ENCODE assay signal across 18 mouse cellular contexts in the genomic region with DNA sequence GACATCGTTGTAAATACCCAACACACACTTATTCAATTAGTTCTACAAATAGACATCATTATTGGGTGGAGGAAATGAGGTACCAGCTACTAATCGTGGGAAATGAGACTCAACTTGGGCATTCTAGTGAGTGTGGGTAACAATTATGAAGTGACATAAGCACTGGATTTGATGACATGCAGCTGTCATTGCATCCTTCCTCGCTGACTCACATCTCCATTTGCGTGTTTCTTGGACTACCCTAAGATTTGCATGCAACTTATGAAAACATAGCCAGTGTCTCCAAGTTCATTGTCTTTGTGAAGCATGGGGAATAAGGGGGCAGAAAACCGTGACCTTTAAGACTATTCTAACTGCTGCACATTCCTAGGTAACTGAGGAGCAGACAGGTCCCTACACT.
A peak's percentile ranks its signal among the peaks of the same experiment; 100 is the strongest.
DNase-seq lines count a peak whose midpoint lies in the region; ATAC-seq and TF ChIP-seq lines count a peak whose summit lies in the region.
"Had no signal": no experiment of that assay in that cellular context is flagged by ENCODE, and none has a peak within 500 bp of the region (broad histone marks: within the 10 kb centered on the region; RNA-seq: fewer than 3 reads in every experiment).

No protein-coding gene starts in this region.

- no peak overlapping the region for H3K4me3 ChIP-seq in lung, postnatal 0 days (ENCODE audit: low read depth, low read length)
- H3K4me3 ChIP-seq: embryonic facial prominence, embryonic 10.5 days; forebrain, embryonic 13.5 days; heart, adult 2 months; heart, embryonic 12.5 days had no signal

- no peaks in the 10 kb centered on the region for H3K27me3 ChIP-seq in lung, postnatal 0 days (replicated peaks; ENCODE audit: insufficient read depth, low read length)
- H3K27me3 ChIP-seq: forebrain, embryonic 13.5 days; heart, embryonic 12.5 days had no signal

- ATAC-seq in lung, postnatal 0 days = peak; percentile 60
- ATAC-seq: forebrain, embryonic 13.5 days; forebrain, postnatal 0 days had no signal

- H3K4me2 ChIP-seq in lung, postnatal 0 days (replicated peaks; ENCODE audit: low read depth, low read length) = no peak overlapping the region
- H3K4me2 ChIP-seq: forebrain, embryonic 13.5 days; heart, embryonic 12.5 days had no signal

- 50% methylated on average over 5 of the region's 5 CpGs for WGBS in lung, postnatal 0 days

- peak; percentile 64 for DNase-seq in lung, postnatal 0 days (ENCODE audit: low spot score)
- no peak for DNase-seq in lung, adult 18-20 months
- DNase-seq in thymus, postnatal 0 days (ENCODE audit: low spot score) = peak; percentile 41
- DNase-seq in thymus, postnatal 4 days = no peak
- peak; percentile 10 for DNase-seq in induced T-regulatory cell, adult 2 months (ENCODE audit: low read depth)
- DNase-seq in thymus, postnatal 25 days = peak; percentile 37
- DNase-seq in layer of hippocampus, postnatal 25 days (ENCODE audit: extremely low spot score in 1 of 2, low spot score in 1 of 2) = no peak
- DNase-seq: adrenal gland, adult 8-10 months; adrenal gland, postnatal 36 days; cerebellum, adult 2 months; cerebellum, postnatal 10 days; forebrain, postnatal 0 days; gastrocnemius, postnatal 14 days; heart, adult 2 months had no signal

- no peak overlapping the region for H3K27ac ChIP-seq in lung, postnatal 0 days (ENCODE audit: low read length)
- H3K27ac ChIP-seq: embryonic facial prominence, embryonic 10.5 days; forebrain, embryonic 13.5 days; heart, adult 2 months had no signal

- no peaks in the 10 kb centered on the region for H3K4me1 ChIP-seq in lung, postnatal 0 days (ENCODE audit: insufficient read depth, low read depth, low read length)
- H3K4me1 ChIP-seq: embryonic facial prominence, embryonic 10.5 days; forebrain, embryonic 13.5 days; heart, embryonic 12.5 days had no signal

- H3K9ac ChIP-seq in lung, postnatal 0 days (replicated peaks; ENCODE audit: low read depth) = no peak overlapping the region
- H3K9ac ChIP-seq: forebrain, embryonic 13.5 days; forebrain, postnatal 0 days; heart, embryonic 12.5 days had no signal

- H3K9me3 ChIP-seq in lung, postnatal 0 days (ENCODE audit: low read length) = no peaks in the 10 kb centered on the region
- H3K9me3 ChIP-seq: embryonic facial prominence, embryonic 10.5 days; forebrain, embryonic 13.5 days; G1E; heart, embryonic 12.5 days had no signal

- no peak for TF ChIP-seq CTCF in lung, postnatal 0 days (IDR thresholded peaks at IDR 0.05)

- TF ChIP-seq EP300 in lung, postnatal 0 days (IDR thresholded peaks at IDR 0.05) = no peak

- H3K36me3 ChIP-seq in lung, postnatal 0 days (ENCODE audit: insufficient read depth, low read length) = no peaks in the 10 kb centered on the region
- H3K36me3 ChIP-seq: embryonic facial prominence, embryonic 10.5 days; G1E had no signal

Comparison
In these comparisons a context has a peak if more than half of its experiments do, and no peak if none do; other contexts are left out.
1. DNase-seq: peak in lung, postnatal 0 days (single experiment), thymus, postnatal 0 days (single experiment), induced T-regulatory cell, adult 2 months (single experiment) and thymus, postnatal 25 days (single experiment); none in lung, adult 18-20 months (0 of 2), thymus, postnatal 4 days (single experiment) and layer of hippocampus, postnatal 25 days (0 of 2).